Mouse (Mus musculus) megakaryocyte, embryonic 14.5 days (primary cell): ENCODE results near the gene Gramd4. TPM values are rescaled to one million over a fixed set of nuclear protein-coding genes. Genes with fewer than 3 reads are reported as not detected.

Experiments
- H3K27me3 ChIP-seq: replicated peaks from 2 replicates; pipeline ENCODE3; 2012; ENCODE audit warnings: inconsistent platforms
- H3K36me3 ChIP-seq: replicated peaks from 2 replicates; pipeline ENCODE3; 2012; ENCODE audit warnings: low read length, inconsistent platforms, mixed read lengths
- H3K4me1 ChIP-seq: 2 replicates; pipeline ENCODE4 v1.6.1; 2012; ENCODE audit warnings: inconsistent platforms
- H3K4me3 ChIP-seq: replicated peaks from 2 replicates; pipeline ENCODE3; 2012; ENCODE audit warnings: moderate library complexity, mild to moderate bottlenecking, inconsistent platforms
- H3K9me3 ChIP-seq: 2 replicates; pipeline ENCODE4 v1.6.1; 2012; ENCODE audit warnings: inconsistent platforms
- FLI1 ChIP-seq: IDR thresholded peaks from 2 replicates; pipeline ENCODE4 v1.6.1; 2012; ENCODE audit warnings: low read length, inconsistent platforms, mixed read lengths
- GATA1 ChIP-seq: IDR thresholded peaks from 3 replicates; pipeline ENCODE4 v1.6.1; 2012; ENCODE audit warnings: mixed read lengths, low read length, inconsistent platforms, borderline replicate concordance
- polyA plus RNA-seq: library from polyadenylated mRNA; stranded (reverse); fragments of >175 nt; gene quantifications from 2 replicates; pipeline ENCODE4 v1.2.3, GENCODE M21; 2012; ENCODE audit warnings: low replicate concordance; ENCODE audit not compliant: insufficient read depth

The Gramd4 gene
- polyA plus RNA-seq, 1 experiment, result 5.0 TPM

GRCm38 (mm10) chr15:86123409-86123808 is 65.9 kb downstream of the Gramd4 start:
- peaks cover 3% of the 10 kb centered on the region for H3K27me3 ChIP-seq
- peaks cover 41% of the 10 kb centered on the region for H3K4me1 ChIP-seq
- no peak overlapping the region for H3K4me3 ChIP-seq
- peaks cover 86% of the 10 kb centered on the region for H3K36me3 ChIP-seq
- TF ChIP-seq FLI1 (no peak), GATA1 (no peak)
- H3K9me3 ChIP-seq, result no peaks in the 10 kb centered on the region

- H3K9me3 ChIP-seq, result no peaks in the 10 kb centered on the region
- H3K4me3 ChIP-seq, result no peak overlapping the region
- peaks cover 3% of the 10 kb centered on the region for H3K27me3 ChIP-seq
- peaks cover 86% of the 10 kb centered on the region for H3K36me3 ChIP-seq
- H3K4me1 ChIP-seq, result peaks cover 45% of the 10 kb centered on the region
- no peak for TF ChIP-seq FLI1
- TF ChIP-seq GATA1, result no peak
Measured at GRCm38 (mm10) chr15:86124359-86124758, 66.9 kb downstream of the Gramd4 start.

GRCm38 (mm10) chr15:86129036-86129435 is 71.5 kb downstream of the Gramd4 start:
- no peaks in the 10 kb centered on the region for H3K9me3 ChIP-seq
- peaks cover 15% of the 10 kb centered on the region for H3K4me1 ChIP-seq
- H3K27me3 ChIP-seq, result no peaks in the 10 kb centered on the region
- TF ChIP-seq FLI1 (no peak), GATA1 (no peak)
- no peak overlapping the region for H3K4me3 ChIP-seq
- H3K36me3 ChIP-seq, result peaks cover 90% of the 10 kb centered on the region

- peaks cover 91% of the 10 kb centered on the region for H3K36me3 ChIP-seq
- TF ChIP-seq GATA1, result no peak
- no peak for TF ChIP-seq FLI1
- peaks cover 18% of the 10 kb centered on the region for H3K4me1 ChIP-seq
- H3K9me3 ChIP-seq, result no peaks in the 10 kb centered on the region
- H3K27me3 ChIP-seq, result no peaks in the 10 kb centered on the region
- H3K4me3 ChIP-seq, result no peak overlapping the region
Measured at GRCm38 (mm10) chr15:86130657-86131056, 73.2 kb downstream of the Gramd4 start.

- H3K9me3 ChIP-seq, result no peaks in the 10 kb centered on the region
- no peaks in the 10 kb centered on the region for H3K27me3 ChIP-seq
- H3K4me3 ChIP-seq, result no peak overlapping the region
- TF ChIP-seq GATA1 (no peak), FLI1 (no peak)
- peaks cover 11% of the 10 kb centered on the region for H3K4me1 ChIP-seq
- H3K36me3 ChIP-seq, result peaks cover 90% of the 10 kb centered on the region
Measured at GRCm38 (mm10) chr15:86134941-86135783, 77.7 kb downstream of the Gramd4 start.

GRCm38 (mm10) chr15:86137638-86138037 is 80.1 kb downstream of the Gramd4 start:
- Histone ChIP-seq H3K27me3 (no peaks in the 10 kb centered on the region), H3K4me1 (peaks cover 11% of the 10 kb centered on the region), H3K9me3 (no peaks in the 10 kb centered on the region), H3K36me3 (peaks cover 90% of the 10 kb centered on the region), H3K4me3 (no peak overlapping the region)
- TF ChIP-seq GATA1 (no peak), FLI1 (no peak)

GRCm38 (mm10) chr15:86140323-86140722 is 82.8 kb downstream of the Gramd4 start:
- H3K27me3 ChIP-seq, result no peaks in the 10 kb centered on the region
- H3K36me3 ChIP-seq, result peaks cover 90% of the 10 kb centered on the region
- no peaks in the 10 kb centered on the region for H3K9me3 ChIP-seq
- TF ChIP-seq GATA1 (no peak), FLI1 (no peak)
- H3K4me1 ChIP-seq, result peaks cover 8% of the 10 kb centered on the region; the same call in 1 of the 2 replicates
- H3K4me3 ChIP-seq, result no peak overlapping the region

GRCm38 (mm10) chr15:86144577-86144976 is 87.1 kb downstream of the Gramd4 start:
- Histone ChIP-seq H3K4me3 (no peak overlapping the region), H3K27me3 (no peaks in the 10 kb centered on the region), H3K4me1 (no peaks in the 10 kb centered on the region; the same call in 1 of the 2 replicates), H3K36me3 (peaks cover 97% of the 10 kb centered on the region), H3K9me3 (no peaks in the 10 kb centered on the region)
- TF ChIP-seq GATA1, result no peak
- no peak for TF ChIP-seq FLI1

GRCm38 (mm10) chr15:86145046-86145445 is 87.6 kb downstream of the Gramd4 start:
- H3K4me1 ChIP-seq, result no peaks in the 10 kb centered on the region; the same call in 1 of the 2 replicates
- H3K9me3 ChIP-seq, result no peaks in the 10 kb centered on the region
- H3K36me3 ChIP-seq, result peaks cover 97% of the 10 kb centered on the region
- H3K4me3 ChIP-seq, result no peak overlapping the region
- H3K27me3 ChIP-seq, result no peaks in the 10 kb centered on the region
- TF ChIP-seq FLI1 (no peak), GATA1 (no peak)

GRCm38 (mm10) chr15:86146922-86147321 is 89.4 kb downstream of the Gramd4 start:
- H3K4me3 ChIP-seq, result no peak overlapping the region
- H3K9me3 ChIP-seq, result no peaks in the 10 kb centered on the region
- peaks cover 97% of the 10 kb centered on the region for H3K36me3 ChIP-seq
- no peaks in the 10 kb centered on the region; the same call in 1 of the 2 replicates for H3K4me1 ChIP-seq
- TF ChIP-seq FLI1 (no peak), GATA1 (no peak)
- no peaks in the 10 kb centered on the region for H3K27me3 ChIP-seq
